8 mouse cellular contexts compared by ENCODE assay signal in genomic region chr9:66975239-66975645, GRCm38 (mm10). TPM values are rescaled to one million over a fixed set of nuclear protein-coding genes. Genes with fewer than 3 reads are reported as not detected.
DNase-seq lines count a peak whose midpoint lies in the region; ATAC-seq lines count a peak whose summit lies in the region.

TSS of gene Lactb (minus strand) at chr9:66975484.

- H3K27me3 ChIP-seq in forebrain, embryonic 10.5 days (ENCODE audit: poor library complexity, severe bottlenecking), result peaks cover 5% of the 10 kb centered on the region; the same call in 1 of the 2 replicates
- H3K27me3 ChIP-seq in heart, embryonic 15.5 days, result no peaks in the 10 kb centered on the region
- no peaks in the 10 kb centered on the region; the same call in 1 of the 2 replicates for H3K27me3 ChIP-seq in liver, embryonic 15.5 days
- H3K27me3 ChIP-seq in neural tube, embryonic 12.5 days (replicated peaks), result no peaks in the 10 kb centered on the region

- peak within 1 kb of the TSS; percentile 90 for H3K4me2 ChIP-seq in heart, embryonic 15.5 days
- H3K4me2 ChIP-seq in liver, embryonic 15.5 days, result peak within 1 kb of the TSS; percentile 91
- peak within 1 kb of the TSS; percentile 73 for H3K4me2 ChIP-seq in neural tube, embryonic 12.5 days (replicated peaks)

- peak; percentile 70 for DNase-seq in c-Kit-negative CD71-positive TER-119-positive erythroid progenitor cells, embryonic 14.5 days (ENCODE audit: low read depth, low spot score)
- peak; percentile 95 for DNase-seq in forebrain, embryonic 10.5 days (ENCODE audit: extremely low spot score, low spot score)
- DNase-seq in kidney, postnatal 36 days, result peak; percentile 98 to 100
- peak; percentile 85 for DNase-seq in telencephalon, adult 2 months (ENCODE audit: low read depth, low spot score)

- H3K9ac ChIP-seq in heart, embryonic 15.5 days, result peak within 1 kb of the TSS; percentile 80
- peak within 1 kb of the TSS; percentile 71 for H3K9ac ChIP-seq in liver, embryonic 15.5 days
- peak within 1 kb of the TSS; percentile 86 for H3K9ac ChIP-seq in neural tube, embryonic 12.5 days

- peak within 1 kb of the TSS; percentile 88 for H3K27ac ChIP-seq in forebrain, embryonic 10.5 days
- H3K27ac ChIP-seq in heart, embryonic 15.5 days, result peak within 1 kb of the TSS; percentile 90
- H3K27ac ChIP-seq in liver, embryonic 15.5 days (replicated peaks), result peak within 1 kb of the TSS; percentile 81
- peak within 1 kb of the TSS; percentile 76 for H3K27ac ChIP-seq in neural tube, embryonic 12.5 days

- H3K36me3 ChIP-seq in forebrain, embryonic 10.5 days (replicated peaks), result peaks cover 6% of the 10 kb centered on the region
- H3K36me3 ChIP-seq in heart, embryonic 15.5 days, result peaks cover 3% of the 10 kb centered on the region; the same call in 1 of the 2 replicates
- no peaks in the 10 kb centered on the region for H3K36me3 ChIP-seq in liver, embryonic 15.5 days (replicated peaks)
- H3K36me3 ChIP-seq in neural tube, embryonic 12.5 days, result peaks cover under 1% of the 10 kb centered on the region

- ATAC-seq in CD4-positive, CD25-positive, alpha-beta regulatory T cell, adult 4 months, result peak; percentile 86
- peak; percentile 98 for ATAC-seq in heart, embryonic 15.5 days (replicated peaks; ENCODE audit: insufficient number of reproducible peaks, insufficient read depth, low FRiP score, low read depth)
- ATAC-seq in liver, embryonic 15.5 days (ENCODE audit: insufficient read depth), result peak; percentile 95
- peak; percentile 99 for ATAC-seq in neural tube, embryonic 12.5 days (ENCODE audit: low FRiP score, low read depth)

- peak within 1 kb of the TSS; percentile 82 for H3K4me3 ChIP-seq in forebrain, embryonic 10.5 days
- peak within 1 kb of the TSS; percentile 87 for H3K4me3 ChIP-seq in heart, embryonic 15.5 days
- H3K4me3 ChIP-seq in liver, embryonic 15.5 days (replicated peaks), result peak within 1 kb of the TSS; percentile 69
- H3K4me3 ChIP-seq in neural tube, embryonic 12.5 days, result peak within 1 kb of the TSS; percentile 97

- H3K9me3 ChIP-seq in forebrain, embryonic 10.5 days, result no peaks in the 10 kb centered on the region
- H3K9me3 ChIP-seq in heart, embryonic 15.5 days (replicated peaks), result no peaks in the 10 kb centered on the region
- H3K9me3 ChIP-seq in liver, embryonic 15.5 days (replicated peaks), result no peaks in the 10 kb centered on the region
- no peaks in the 10 kb centered on the region for H3K9me3 ChIP-seq in neural tube, embryonic 12.5 days

- 0% methylated on average over 31 of the region's 32 CpGs for WGBS in forebrain, embryonic 10.5 days
- under 1% methylated on average over 32 of the region's 32 CpGs for WGBS in heart, embryonic 15.5 days
- WGBS in liver, embryonic 15.5 days (ENCODE audit: insufficient replicate concordance), result under 1% methylated on average over 32 of the region's 32 CpGs
- under 1% methylated on average over 32 of the region's 32 CpGs for WGBS in neural tube, embryonic 12.5 days

- H3K4me1 ChIP-seq in forebrain, embryonic 10.5 days, result peaks cover 20% of the 10 kb centered on the region
- H3K4me1 ChIP-seq in heart, embryonic 15.5 days (replicated peaks), result peaks cover 10% of the 10 kb centered on the region; the same call in 1 of the 2 replicates
- peaks cover 22% of the 10 kb centered on the region for H3K4me1 ChIP-seq in liver, embryonic 15.5 days (replicated peaks)
- H3K4me1 ChIP-seq in neural tube, embryonic 12.5 days, result no peaks in the 10 kb centered on the region

RNA-seq across cellular contexts. Expression of gene Lactb, which starts in this region (rescaled TPM):
- 1 to 10 TPM; 3.0 to 5.8 TPM for polyA plus RNA-seq in CD4-positive, CD25-positive, alpha-beta regulatory T cell, adult 4 months (2017; shearing (Covaris generic))
- polyA plus RNA-seq in forebrain, embryonic 10.5 days (2016; fragmentation: Nextera tagmentation; extraction: Ambion mirVana), result 9.2 and 9.6 TPM in 2 replicates
- 5.6 and 6.0 TPM in 2 replicates for polyA plus RNA-seq in heart, embryonic 15.5 days (2015; fragmentation: Nextera tagmentation; extraction: Ambion mirVana)
- polyA plus RNA-seq in liver, embryonic 15.5 days (2015; fragmentation: Nextera tagmentation; extraction: Ambion mirVana), result 4.7 and 4.8 TPM in 2 replicates
- polyA plus RNA-seq in neural tube, embryonic 12.5 days (2016; fragmentation: Nextera tagmentation; extraction: Ambion mirVana), result 11.6 and 13.9 TPM in 2 replicates

Comparison
In these comparisons a context has a peak if more than half of its experiments do, and no peak if none do; other contexts are left out.
1. Peak in every context shown above with its lines: DNase-seq, ATAC-seq, H3K4me3 ChIP-seq and H3K27ac ChIP-seq.